In genomic region chr11:74393489-74393888, GRCm38 (mm10) we compare ENCODE assay signal across 8 mouse cellular contexts. TPM values are rescaled to one million over a fixed set of nuclear protein-coding genes. Genes with fewer than 3 reads are reported as not detected.
DNase-seq lines count a peak whose midpoint lies in the region; ATAC-seq and TF ChIP-seq lines count a peak whose summit lies in the region.
"Had no signal": no experiment of that assay in that cellular context is flagged by ENCODE, and none has a peak within 500 bp of the region (broad histone marks: within the 10 kb centered on the region; RNA-seq: fewer than 3 reads in every experiment).

No protein-coding gene starts in this region.

- ATAC-seq in lung, embryonic 14.5 days (ENCODE audit: insufficient read depth) = no peak
- peak; percentile 48; the same call in 1 of the 2 replicates for ATAC-seq in forebrain, embryonic 15.5 days (replicated peaks)
- ATAC-seq in hindbrain, embryonic 14.5 days (ENCODE audit: low FRiP score) = peak; percentile 75; the same call in 1 of the 2 replicates
- no peak for ATAC-seq in midbrain, postnatal 0 days (ENCODE audit: low FRiP score)
- no peak for ATAC-seq in kidney, embryonic 16.5 days (ENCODE audit: low FRiP score, low TSS enrichment)

- no peak for TF ChIP-seq CTCF in lung, embryonic 14.5 days (IDR thresholded peaks at IDR 0.05; ENCODE audit: low read depth)
- TF ChIP-seq CTCF in midbrain, postnatal 0 days (IDR thresholded peaks at IDR 0.05) = no peak

- peak; percentile 46 for DNase-seq in lung, embryonic 14.5 days
- no peak for DNase-seq in lung, postnatal 36 days
- DNase-seq in hindbrain, embryonic 14.5 days (ENCODE audit: low spot score) = no peak
- peak; percentile 55 for DNase-seq in midbrain, postnatal 0 days (ENCODE audit: low spot score)
- no peak for DNase-seq in gastrocnemius, adult 18-20 months (ENCODE audit: low spot score)

- no peaks in the 10 kb centered on the region for H3K9me3 ChIP-seq in lung, embryonic 14.5 days (ENCODE audit: low read depth, low read length)
- H3K9me3 ChIP-seq in forebrain, embryonic 15.5 days = no peaks in the 10 kb centered on the region
- no peaks in the 10 kb centered on the region for H3K9me3 ChIP-seq in hindbrain, embryonic 14.5 days (ENCODE audit: control insufficient read depth, low read length)
- no peaks in the 10 kb centered on the region for H3K9me3 ChIP-seq in midbrain, postnatal 0 days (ENCODE audit: low read length)
- no peaks in the 10 kb centered on the region for H3K9me3 ChIP-seq in kidney, embryonic 16.5 days (ENCODE audit: low read length)

- no peak overlapping the region for H3K4me3 ChIP-seq in lung, embryonic 14.5 days (ENCODE audit: low read depth, low read length)
- no peak overlapping the region for H3K4me3 ChIP-seq in forebrain, embryonic 15.5 days
- H3K4me3 ChIP-seq in hindbrain, embryonic 14.5 days (replicated peaks; ENCODE audit: low read length) = no peak overlapping the region
- no peak overlapping the region for H3K4me3 ChIP-seq in midbrain, postnatal 0 days (ENCODE audit: low read depth, low read length)
- no peak overlapping the region for H3K4me3 ChIP-seq in kidney, embryonic 16.5 days (ENCODE audit: low read length)

- no peak overlapping the region for H3K27ac ChIP-seq in lung, embryonic 14.5 days (ENCODE audit: low read depth)
- H3K27ac ChIP-seq in forebrain, embryonic 15.5 days (replicated peaks) = no peak overlapping the region
- H3K27ac ChIP-seq in hindbrain, embryonic 14.5 days = no peak overlapping the region
- no peak overlapping the region for H3K27ac ChIP-seq in midbrain, postnatal 0 days (ENCODE audit: low read depth, low read length)
- no peak overlapping the region for H3K27ac ChIP-seq in kidney, embryonic 16.5 days (ENCODE audit: low read length)

- no peak overlapping the region for H3K4me2 ChIP-seq in lung, embryonic 14.5 days
- no peak overlapping the region for H3K4me2 ChIP-seq in forebrain, embryonic 15.5 days (replicated peaks)
- no peak overlapping the region for H3K4me2 ChIP-seq in hindbrain, embryonic 14.5 days (replicated peaks)
- H3K4me2 ChIP-seq in midbrain, postnatal 0 days (ENCODE audit: low read depth, low read length, poor library complexity, severe bottlenecking) = no peak overlapping the region
- H3K4me2 ChIP-seq in kidney, embryonic 16.5 days (replicated peaks; ENCODE audit: low read depth, low read length) = no peak overlapping the region

- H3K4me1 ChIP-seq in lung, embryonic 14.5 days (ENCODE audit: insufficient read depth) = no peaks in the 10 kb centered on the region
- peaks cover 9% of the 10 kb centered on the region; the same call in 1 of the 2 replicates for H3K4me1 ChIP-seq in forebrain, embryonic 15.5 days
- no peaks in the 10 kb centered on the region for H3K4me1 ChIP-seq in hindbrain, embryonic 14.5 days (replicated peaks; ENCODE audit: control insufficient read depth, insufficient read depth, low read length)
- no peaks in the 10 kb centered on the region for H3K4me1 ChIP-seq in midbrain, postnatal 0 days (ENCODE audit: insufficient read depth, low read length)
- H3K4me1 ChIP-seq in kidney, embryonic 16.5 days (ENCODE audit: insufficient read depth, low read length) = no peaks in the 10 kb centered on the region

- WGBS in lung, embryonic 14.5 days = 69% methylated on average over 5 of the region's 5 CpGs
- WGBS in forebrain, embryonic 15.5 days = 22% methylated on average over 5 of the region's 5 CpGs
- 37% methylated on average over 5 of the region's 5 CpGs for WGBS in hindbrain, embryonic 14.5 days
- WGBS in midbrain, postnatal 0 days = 48% methylated on average over 5 of the region's 5 CpGs
- WGBS in kidney, embryonic 16.5 days = 79% methylated on average over 5 of the region's 5 CpGs

- no peak overlapping the region for H3K9ac ChIP-seq in lung, embryonic 14.5 days
- no peak overlapping the region for H3K9ac ChIP-seq in forebrain, embryonic 15.5 days (replicated peaks)
- no peak overlapping the region for H3K9ac ChIP-seq in hindbrain, embryonic 14.5 days
- no peak overlapping the region for H3K9ac ChIP-seq in midbrain, postnatal 0 days (replicated peaks; ENCODE audit: low read length, poor library complexity, severe bottlenecking)
- no peak overlapping the region for H3K9ac ChIP-seq in kidney, embryonic 16.5 days (replicated peaks; ENCODE audit: low read length)

- H3K36me3 ChIP-seq in lung, embryonic 14.5 days (ENCODE audit: insufficient read depth) = no peaks in the 10 kb centered on the region
- H3K36me3 ChIP-seq in forebrain, embryonic 15.5 days = no peaks in the 10 kb centered on the region
- H3K36me3 ChIP-seq in hindbrain, embryonic 14.5 days (replicated peaks; ENCODE audit: control insufficient read depth, insufficient read depth) = peaks cover 12% of the 10 kb centered on the region; the same call in 1 of the 2 replicates
- peaks cover 34% of the 10 kb centered on the region for H3K36me3 ChIP-seq in midbrain, postnatal 0 days (ENCODE audit: insufficient read depth, low read length)
- H3K36me3 ChIP-seq in kidney, embryonic 16.5 days (ENCODE audit: insufficient read depth, low read length) = no peaks in the 10 kb centered on the region

- H3K27me3 ChIP-seq in lung, embryonic 14.5 days (ENCODE audit: insufficient read depth, low read length) = no peaks in the 10 kb centered on the region
- H3K27me3 ChIP-seq in forebrain, embryonic 15.5 days = no peaks in the 10 kb centered on the region
- H3K27me3 ChIP-seq in hindbrain, embryonic 14.5 days (ENCODE audit: control insufficient read depth, insufficient read depth, low read length) = no peaks in the 10 kb centered on the region
- no peaks in the 10 kb centered on the region for H3K27me3 ChIP-seq in midbrain, postnatal 0 days (ENCODE audit: insufficient read depth, low read length)
- no peaks in the 10 kb centered on the region for H3K27me3 ChIP-seq in kidney, embryonic 16.5 days (ENCODE audit: insufficient read depth, low read length)

RNA-seq across cellular contexts. Expression of gene Olfr412, which starts 31.6 kb away (rescaled TPM):
- polyA plus RNA-seq in lung, embryonic 14.5 days (2014; fragmentation: Nextera tagmentation; extraction: Ambion mirVana) = not detected in 2 replicates
- not detected in 2 replicates for polyA plus RNA-seq in forebrain, embryonic 15.5 days (2015; fragmentation: Nextera tagmentation; extraction: Ambion mirVana)
- polyA plus RNA-seq in hindbrain, embryonic 14.5 days (2014; fragmentation: Nextera tagmentation; extraction: Ambion mirVana) = not detected in 2 replicates
- not detected in 2 replicates for total RNA-seq in midbrain, postnatal 0 days (2014; rRNA removed)
- not detected in 2 replicates for polyA plus RNA-seq in midbrain, postnatal 0 days (2015; fragmentation: Nextera tagmentation; extraction: Ambion mirVana)
- not detected for total RNA-seq in gastrocnemius, adult 18-20 months (2021)
- polyA plus RNA-seq in kidney, embryonic 16.5 days (2015; fragmentation: Nextera tagmentation; extraction: Ambion mirVana) = not detected in 2 replicates
- total RNA-seq: left cerebral cortex, postnatal 36 days had no signal

RNA-seq across cellular contexts. Expression of gene Olfr411, which starts 41.0 kb away (rescaled TPM):
- polyA plus RNA-seq in lung, embryonic 14.5 days (2014; fragmentation: Nextera tagmentation; extraction: Ambion mirVana) = not detected in 2 replicates
- not detected in 2 replicates for polyA plus RNA-seq in forebrain, embryonic 15.5 days (2015; fragmentation: Nextera tagmentation; extraction: Ambion mirVana)
- polyA plus RNA-seq in hindbrain, embryonic 14.5 days (2014; fragmentation: Nextera tagmentation; extraction: Ambion mirVana) = not detected in 2 replicates
- total RNA-seq in midbrain, postnatal 0 days (2014; rRNA removed) = not detected in 2 replicates
- polyA plus RNA-seq in midbrain, postnatal 0 days (2015; fragmentation: Nextera tagmentation; extraction: Ambion mirVana) = not detected in 2 replicates
- total RNA-seq in gastrocnemius, adult 18-20 months (2021) = not detected
- not detected in 2 replicates for polyA plus RNA-seq in kidney, embryonic 16.5 days (2015; fragmentation: Nextera tagmentation; extraction: Ambion mirVana)
- total RNA-seq: left cerebral cortex, postnatal 36 days had no signal

RNA-seq across cellular contexts. Expression of gene Olfr410, which starts 55.7 kb away (rescaled TPM):
- polyA plus RNA-seq in lung, embryonic 14.5 days (2014; fragmentation: Nextera tagmentation; extraction: Ambion mirVana) = not detected in 2 replicates
- not detected in 2 replicates for polyA plus RNA-seq in forebrain, embryonic 15.5 days (2015; fragmentation: Nextera tagmentation; extraction: Ambion mirVana)
- polyA plus RNA-seq in hindbrain, embryonic 14.5 days (2014; fragmentation: Nextera tagmentation; extraction: Ambion mirVana) = not detected in 2 replicates
- not detected in 2 replicates for total RNA-seq in midbrain, postnatal 0 days (2014; rRNA removed)
- polyA plus RNA-seq in midbrain, postnatal 0 days (2015; fragmentation: Nextera tagmentation; extraction: Ambion mirVana) = not detected in 2 replicates
- total RNA-seq in gastrocnemius, adult 18-20 months (2021) = not detected
- polyA plus RNA-seq in kidney, embryonic 16.5 days (2015; fragmentation: Nextera tagmentation; extraction: Ambion mirVana) = not detected in 2 replicates
- total RNA-seq: left cerebral cortex, postnatal 36 days had no signal

Comparison
In these comparisons a context has a peak if more than half of its experiments do, and no peak if none do; other contexts are left out.
1. DNase-seq: peak in lung, embryonic 14.5 days (single experiment) and midbrain, postnatal 0 days (single experiment); none in lung, postnatal 36 days (single experiment), hindbrain, embryonic 14.5 days (single experiment) and gastrocnemius, adult 18-20 months (single experiment).
2. ATAC-seq: peak in forebrain, embryonic 15.5 days (single experiment) and hindbrain, embryonic 14.5 days (single experiment); none in lung, embryonic 14.5 days (single experiment), midbrain, postnatal 0 days (single experiment) and kidney, embryonic 16.5 days (single experiment).